Mouse (Mus musculus) cortical plate, adult 2 months (tissue): ENCODE data around the gene 1700057G04Rik.

ENCODE experiments used
- CTCF ChIP-seq: fragments of 200-500 bp; IDR thresholded peaks from 2 replicates; pipeline ENCODE4 v1.5.1; 2011; ENCODE audit warnings: mild to moderate bottlenecking, control low read depth, low read length; ENCODE audit not compliant: insufficient read depth; ENCODE audit errors: extremely low read depth
- POLR2A ChIP-seq: fragments of 200-500 bp; IDR thresholded peaks from 2 replicates; pipeline ENCODE4 v1.6.1; 2011; ENCODE audit warnings: mild to moderate bottlenecking, low read length, control low read depth; ENCODE audit not compliant: insufficient read depth; ENCODE audit errors: extremely low read depth

DNA sequence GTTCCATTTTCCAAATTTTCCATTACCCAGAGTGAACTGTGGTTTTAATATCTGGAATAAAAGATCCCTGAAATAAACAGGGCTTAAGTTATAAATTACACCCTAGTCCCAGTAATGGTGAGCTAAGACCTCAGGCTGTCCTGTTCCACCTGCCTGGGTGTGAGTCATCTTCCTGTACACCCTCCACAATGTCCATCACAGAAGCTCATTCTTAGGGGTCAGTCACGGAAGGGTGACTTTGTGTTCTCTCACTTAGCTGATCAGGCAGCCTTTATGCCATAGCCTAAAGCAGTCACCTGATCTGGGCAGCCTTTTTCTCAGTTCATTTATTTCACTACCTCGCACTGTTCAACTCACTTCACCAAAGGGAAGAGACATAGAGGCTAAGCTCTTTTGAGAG, 17.0 kb upstream of the 1700057G04Rik start:
- no peak for TF ChIP-seq CTCF
- TF ChIP-seq POLR2A, result no peak
